Mouse (Mus musculus): ENCODE measurements around the gene Tmem63c.

Tmem63c gene

DNA sequence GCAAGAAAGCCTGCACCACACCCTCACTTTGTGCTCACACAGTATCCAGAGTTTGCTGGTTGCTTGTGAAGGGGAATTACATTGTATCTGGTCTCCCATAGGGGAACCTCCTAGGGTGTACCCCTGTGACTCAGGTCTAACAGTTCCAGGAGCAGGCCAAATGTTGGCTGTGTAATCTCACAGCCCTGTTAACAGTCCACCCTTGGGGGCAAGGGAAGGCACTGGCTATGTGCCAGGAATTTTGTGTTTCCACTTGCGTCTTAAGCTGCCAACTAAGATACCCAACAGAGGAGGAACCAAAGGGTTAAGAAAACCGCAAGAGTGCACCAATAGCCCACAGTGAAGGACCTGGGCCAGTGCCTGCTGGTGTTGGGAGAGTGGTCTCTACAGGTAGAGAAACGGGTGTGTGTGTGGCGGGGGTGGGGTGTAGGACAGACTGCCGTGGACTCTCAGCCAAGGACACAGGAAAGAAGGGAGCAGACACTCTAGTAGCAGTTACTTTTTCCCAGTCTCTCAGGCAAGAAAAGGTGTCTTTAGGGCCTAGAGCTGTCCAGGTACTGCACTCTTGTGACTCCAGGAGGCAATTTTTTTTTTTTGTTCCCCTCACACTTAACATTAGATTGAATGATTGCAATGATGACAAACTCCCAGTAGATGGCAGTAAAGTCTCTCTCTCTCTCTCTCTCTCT is 20.8 kb upstream of the Tmem63c start:
- no peak for DNase-seq (ENCODE audit: extremely low spot score, low spot score)

DNA sequence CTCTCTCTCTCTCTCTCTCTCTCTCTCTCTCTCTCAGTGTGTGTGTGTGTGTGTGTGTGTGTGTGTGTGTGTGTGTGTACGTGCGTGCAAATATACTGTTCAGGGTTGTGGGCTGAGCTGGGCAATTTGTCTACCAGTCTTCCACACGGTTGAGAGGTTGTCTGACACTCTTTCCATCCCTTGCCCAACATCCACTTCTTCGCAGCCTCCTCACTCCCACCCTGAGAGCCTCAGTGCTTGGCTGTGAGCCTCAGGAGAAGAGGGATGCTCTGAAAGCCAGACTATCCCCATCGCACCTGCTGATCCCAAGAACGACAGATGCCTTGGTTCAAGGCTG is 20.3 kb upstream of the Tmem63c start:
- no peak for DNase-seq (ENCODE audit: extremely low spot score, low spot score)

DNA sequence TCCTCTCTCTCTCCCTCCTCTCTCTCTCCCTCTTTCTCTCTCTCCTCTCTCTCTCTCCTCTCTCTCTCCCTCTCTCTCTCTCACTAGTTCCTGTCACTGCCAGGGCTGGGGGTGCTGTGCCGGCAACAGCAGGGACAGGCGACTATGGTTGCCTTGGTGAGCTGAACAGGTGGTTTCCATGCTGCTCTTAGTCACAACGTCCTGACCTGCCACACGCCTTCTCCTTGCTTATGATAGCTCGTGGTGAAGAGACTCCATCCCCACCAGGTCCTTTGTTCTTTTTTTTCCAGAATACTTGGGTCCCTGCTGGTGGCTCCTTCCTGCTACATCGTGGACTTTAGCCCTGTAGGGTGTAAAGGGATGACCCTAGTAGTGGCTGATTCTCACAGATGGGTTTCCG is 18.9 kb upstream of the Tmem63c start:
- no peak for DNase-seq (ENCODE audit: extremely low spot score, low spot score)

DNA sequence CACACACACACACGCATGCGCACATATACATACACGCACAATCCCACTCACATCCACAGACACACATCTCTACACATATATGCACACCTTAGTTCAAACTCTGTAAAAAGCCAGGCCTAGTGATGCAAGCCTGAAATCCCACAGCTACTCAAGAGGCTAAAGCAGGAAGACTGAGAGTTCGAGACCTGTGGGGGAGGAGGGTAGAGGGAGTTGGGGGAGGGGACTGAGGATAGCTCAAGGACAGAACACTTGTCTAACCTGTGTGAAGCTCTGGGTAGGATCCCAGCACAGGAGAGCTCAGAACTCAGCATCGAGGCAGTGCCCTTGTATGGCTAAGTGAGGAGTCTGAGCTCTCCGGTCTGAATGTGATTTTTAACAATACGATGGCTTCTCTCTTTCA is 18.3 kb upstream of the Tmem63c start:
- no peak for DNase-seq (ENCODE audit: extremely low spot score, low spot score)

DNA sequence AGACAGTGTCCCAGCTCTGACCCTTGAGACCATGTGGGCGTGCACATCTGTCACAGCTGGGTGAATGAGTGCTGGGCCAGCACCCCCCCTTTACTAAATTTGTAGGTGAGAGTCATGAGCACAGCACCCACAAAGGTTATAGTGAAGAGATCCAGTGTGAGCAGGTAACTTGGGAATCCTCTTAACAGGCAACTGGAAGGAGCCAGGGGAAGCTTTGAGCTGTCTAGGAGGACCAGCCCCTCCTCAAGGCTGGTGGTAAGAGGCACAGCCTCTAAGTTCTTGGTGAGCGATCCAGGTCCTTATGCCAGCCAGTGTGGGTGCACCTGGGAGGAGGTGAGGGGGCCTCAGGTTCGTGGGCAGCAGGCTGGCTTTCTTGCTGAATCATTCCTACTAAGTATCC is 17.5 kb upstream of the Tmem63c start:
- no peak for DNase-seq (ENCODE audit: extremely low spot score, low spot score)

DNA sequence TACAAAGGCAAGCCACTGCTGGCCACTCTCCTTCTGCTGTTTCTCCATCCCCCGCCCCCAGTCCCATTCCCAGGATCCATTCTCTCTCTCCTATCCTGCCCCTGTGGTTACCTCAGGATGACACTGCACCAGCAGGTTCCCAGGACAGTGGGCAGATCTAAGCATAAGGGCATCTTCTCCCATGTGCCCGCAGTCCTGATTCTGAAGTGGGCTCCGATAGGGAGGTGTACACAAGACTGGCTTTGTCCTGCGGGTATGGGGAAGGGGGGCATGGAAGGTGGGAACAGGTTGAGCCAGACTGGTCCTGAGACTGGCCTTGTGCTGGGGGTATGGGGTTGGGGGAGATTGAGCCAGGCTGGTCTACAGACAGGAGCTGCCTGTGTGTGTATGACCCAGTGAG is 16.5 kb upstream of the Tmem63c start:
- DNase-seq (ENCODE audit: extremely low spot score, low spot score) = no peak

DNA sequence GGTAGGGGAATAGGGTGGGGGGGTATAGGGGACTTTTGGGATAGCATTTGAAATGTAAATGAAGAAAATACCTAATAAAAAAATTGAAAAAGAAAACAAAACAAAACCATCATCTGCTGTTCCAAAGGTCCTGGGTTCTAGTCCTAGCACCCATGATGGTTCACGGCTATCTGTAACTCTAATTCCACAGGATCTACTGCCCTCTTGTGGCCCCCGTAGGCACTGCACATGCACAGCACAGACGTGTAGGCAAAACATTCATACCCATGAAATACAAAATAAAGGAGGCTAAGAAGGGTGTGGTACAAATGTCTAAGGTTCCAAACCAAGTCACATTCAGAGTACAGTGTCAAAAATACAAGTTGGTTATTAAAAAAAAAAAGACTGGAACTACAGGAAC is 4.1 kb upstream of the Tmem63c start:
- no peak for DNase-seq (ENCODE audit: extremely low spot score, low spot score)

DNA sequence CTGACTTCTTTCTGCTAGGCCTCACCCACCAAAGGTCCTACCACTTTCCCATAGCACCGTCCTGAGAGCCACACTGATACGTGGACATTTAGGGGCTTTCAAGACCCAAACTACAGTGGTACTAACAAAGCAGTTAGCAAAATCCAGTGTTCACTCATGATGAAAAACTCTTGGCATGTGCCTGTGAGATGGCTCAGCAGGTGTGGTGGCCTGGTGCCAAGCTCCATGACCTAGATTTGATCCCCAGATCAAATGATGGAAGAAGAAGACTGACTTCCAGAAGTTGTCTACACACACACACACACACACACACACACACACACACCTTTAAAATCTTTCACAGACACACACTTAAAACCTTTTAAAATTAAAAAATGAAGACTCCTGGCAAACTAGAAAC is 2.4 kb upstream of the Tmem63c start:
- DNase-seq (ENCODE audit: extremely low spot score, low spot score) = no peak

DNA sequence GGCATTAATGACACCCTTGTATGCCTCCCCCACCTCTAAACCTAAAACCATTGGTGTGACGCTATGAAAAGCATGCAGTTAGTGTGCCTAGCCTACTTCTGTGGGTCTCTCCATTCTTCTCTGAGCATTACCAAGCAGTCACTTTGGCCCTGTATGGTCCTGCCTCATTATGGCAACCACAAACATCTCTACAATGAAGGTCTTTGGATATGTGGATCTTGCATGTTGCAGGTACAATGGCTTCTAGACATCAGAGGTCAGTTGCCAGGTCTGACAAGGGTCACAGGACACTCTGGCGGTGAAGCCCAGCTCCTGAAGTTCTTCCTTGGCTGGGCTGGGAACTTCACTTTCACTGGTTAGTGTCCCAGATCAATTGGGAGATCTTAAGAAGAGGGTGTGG is 866 bp downstream of the Tmem63c start:
- no peak for DNase-seq (ENCODE audit: extremely low spot score, low spot score)

DNA sequence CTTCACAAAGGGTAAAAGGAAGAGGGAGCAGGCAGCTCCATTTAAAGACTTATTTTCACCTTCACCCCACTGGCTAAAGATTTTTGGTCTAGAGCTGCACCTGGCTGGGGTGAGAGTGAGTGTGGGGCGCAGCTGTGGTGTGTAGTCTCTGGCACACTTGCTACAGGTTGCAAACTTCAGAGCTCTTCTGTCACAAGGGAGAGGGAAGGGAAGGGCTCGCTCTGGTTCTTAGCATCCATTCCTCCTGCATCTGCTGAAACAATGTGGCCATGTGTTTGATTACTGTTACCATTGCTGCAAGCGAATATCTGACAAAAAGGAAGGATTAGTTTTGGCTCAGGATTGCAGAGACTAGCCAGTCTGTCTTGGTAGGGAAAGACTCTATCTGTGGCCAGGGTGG is 2.3 kb downstream of the Tmem63c start:
- no peak for DNase-seq (ENCODE audit: extremely low spot score, low spot score)

DNA sequence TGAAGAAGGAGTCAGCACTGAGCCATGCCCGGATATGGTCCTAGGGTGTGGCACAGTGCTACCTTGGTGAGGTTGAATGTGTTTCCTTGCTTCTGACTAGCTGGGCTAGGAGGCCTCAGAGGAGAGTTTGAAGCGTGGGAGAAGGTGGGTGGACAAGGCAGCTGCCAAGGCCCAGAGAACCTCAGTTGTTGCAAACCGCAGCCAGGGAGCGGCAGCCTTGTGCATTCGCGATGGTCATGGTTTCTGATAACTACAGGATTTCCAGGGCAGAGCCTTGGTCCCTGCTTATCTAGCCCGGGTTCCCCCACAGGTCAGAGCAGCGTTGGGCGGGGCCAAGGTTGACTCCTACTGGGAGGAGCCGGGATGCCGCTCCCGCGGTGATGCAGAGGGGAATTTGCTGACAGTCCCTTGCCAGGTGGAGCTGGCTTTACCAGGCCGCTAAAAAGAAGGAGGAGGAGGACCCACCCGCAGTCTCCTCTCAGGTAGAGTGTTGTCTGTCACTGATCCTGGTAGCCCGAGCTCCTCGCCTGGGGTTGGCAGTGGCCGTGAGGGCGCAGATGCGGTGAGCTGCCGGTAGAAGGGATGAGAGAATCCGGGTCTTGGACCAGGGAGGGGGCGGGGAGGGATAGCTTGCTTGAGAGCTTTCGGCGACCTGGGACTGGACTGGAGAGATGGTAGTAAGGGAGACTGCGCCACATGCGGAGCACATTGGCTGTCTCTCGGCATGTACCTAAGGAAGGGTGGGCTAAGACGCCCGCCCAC is 5.2 kb downstream of the Tmem63c start:
- peak; percentile 31 for DNase-seq (ENCODE audit: extremely low spot score, low spot score)

DNA sequence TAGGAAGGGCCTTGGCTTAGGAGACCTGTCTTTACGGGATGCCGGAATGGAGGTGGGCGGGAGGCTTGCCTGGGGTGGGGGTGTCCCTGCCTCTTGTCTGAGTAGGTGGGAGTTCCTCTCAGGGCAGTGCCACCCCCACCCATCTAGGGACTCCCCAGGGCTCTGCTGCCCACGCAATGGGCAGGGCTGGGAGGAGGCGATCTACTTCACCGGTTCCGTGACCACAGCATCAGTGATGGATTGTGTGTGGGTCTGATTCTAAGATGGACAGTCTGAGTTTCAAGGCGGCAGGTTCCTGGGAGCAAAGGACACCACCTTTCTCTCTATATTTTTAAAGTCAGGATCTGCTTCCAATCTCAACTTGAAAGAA is 5.7 kb downstream of the Tmem63c start:
- no peak for DNase-seq (ENCODE audit: extremely low spot score, low spot score)

DNA sequence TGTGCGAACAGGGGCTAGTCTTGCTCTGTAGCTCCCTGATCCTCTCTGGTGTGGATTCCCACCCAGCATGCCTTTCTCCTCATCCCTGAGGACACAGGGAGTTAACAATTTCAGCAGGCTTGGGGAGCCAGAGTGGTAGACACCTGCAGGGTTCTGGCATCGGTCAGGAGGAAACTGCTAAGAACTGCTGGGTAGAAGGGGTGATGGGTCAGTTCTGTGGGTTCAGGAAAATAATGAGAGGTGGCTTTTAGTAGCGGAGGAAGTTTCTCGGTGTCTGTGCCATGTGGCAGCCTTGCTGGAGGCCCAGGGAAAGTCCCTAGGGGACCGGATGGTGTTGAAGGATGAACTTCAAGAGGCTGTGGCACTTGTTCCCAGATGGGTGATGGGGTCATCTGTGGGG is 6.3 kb downstream of the Tmem63c start:
- DNase-seq (ENCODE audit: extremely low spot score, low spot score) = no peak

DNA sequence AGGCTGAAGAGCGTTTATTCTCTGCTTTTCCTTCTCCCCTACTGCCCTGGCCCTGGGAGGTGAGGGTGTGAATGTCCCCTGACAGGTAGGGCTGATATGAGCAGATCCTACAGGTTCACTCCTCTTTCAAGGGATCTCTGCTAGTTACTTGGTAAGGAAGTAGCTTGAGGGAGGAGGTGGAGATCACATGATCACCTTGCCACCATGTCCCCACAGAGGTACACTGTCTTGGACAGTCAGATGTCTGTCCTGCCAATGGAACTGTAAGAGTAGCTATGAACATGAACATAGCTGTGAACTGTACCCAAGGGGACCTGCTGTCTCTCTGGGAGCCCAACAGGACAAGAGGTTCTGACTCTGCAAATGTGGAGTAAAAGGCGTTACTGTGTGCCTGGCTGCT is 6.9 kb downstream of the Tmem63c start:
- no peak for DNase-seq (ENCODE audit: extremely low spot score, low spot score)

DNA sequence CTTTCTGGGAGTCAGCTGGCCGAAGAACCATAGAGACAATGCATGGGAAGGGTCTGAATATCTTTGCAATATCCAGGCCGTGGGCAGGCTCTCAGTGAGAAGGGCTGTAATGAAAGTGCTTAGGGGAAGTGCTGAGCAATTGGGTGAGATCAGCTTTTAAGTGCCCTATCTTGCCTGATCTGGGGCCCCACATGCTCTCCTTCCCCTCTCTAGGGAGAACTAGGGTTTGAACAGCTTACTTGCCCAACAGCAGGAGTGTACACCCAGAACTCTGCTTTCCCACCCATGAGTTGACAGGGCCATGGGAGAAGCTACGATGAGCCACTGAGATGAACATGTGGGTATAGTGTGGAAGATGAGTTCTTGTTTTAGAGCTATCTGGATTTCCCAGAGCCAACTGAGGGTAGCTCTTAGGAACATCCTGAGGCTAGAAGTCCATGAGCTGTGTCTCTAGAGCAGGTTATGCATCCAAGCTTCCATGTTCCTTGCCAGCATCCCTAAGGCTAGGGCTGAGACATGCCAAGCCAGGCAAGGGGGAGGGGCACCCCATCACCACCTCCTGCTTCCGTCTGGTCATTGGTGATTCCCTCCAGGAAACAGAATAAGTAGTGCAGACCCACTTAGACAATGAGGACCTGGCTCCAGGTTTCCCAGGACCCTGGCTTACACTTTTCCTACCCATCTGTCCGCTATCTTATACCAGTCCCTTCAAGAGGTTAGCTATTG is 8.3 kb downstream of the Tmem63c start:
- no peak for DNase-seq (ENCODE audit: extremely low spot score, low spot score)

DNA sequence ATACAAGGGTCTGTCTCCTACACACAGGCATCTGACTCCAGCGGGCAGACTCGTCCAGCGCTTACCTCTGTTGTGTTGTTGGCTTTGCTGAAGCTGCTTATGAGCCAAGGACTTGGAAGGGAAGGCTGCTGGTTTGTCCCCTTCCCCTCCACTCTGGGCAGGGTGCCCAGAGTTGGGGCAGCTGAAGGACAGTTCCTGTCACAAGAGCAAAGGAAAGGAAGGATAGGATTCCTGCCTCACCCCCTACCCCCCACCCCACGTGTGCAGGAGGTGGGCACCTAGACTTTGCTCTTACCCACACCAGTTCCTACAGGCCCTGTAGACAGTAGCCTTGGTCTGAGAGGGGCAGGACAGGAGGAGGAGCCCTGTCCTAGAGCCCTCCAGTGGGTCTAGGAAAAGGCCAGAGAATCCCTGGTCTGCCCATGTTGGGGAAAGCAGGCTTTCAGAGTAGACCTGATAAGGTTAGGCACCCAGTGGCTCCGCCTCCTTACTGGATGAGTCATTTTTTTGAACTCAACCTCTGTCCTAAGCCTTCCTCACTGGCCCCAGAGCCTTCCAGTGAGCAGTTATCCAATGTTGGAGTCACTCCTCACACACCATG is 10.1 kb downstream of the Tmem63c start:
- DNase-seq (ENCODE audit: extremely low spot score, low spot score) = no peak

DNA sequence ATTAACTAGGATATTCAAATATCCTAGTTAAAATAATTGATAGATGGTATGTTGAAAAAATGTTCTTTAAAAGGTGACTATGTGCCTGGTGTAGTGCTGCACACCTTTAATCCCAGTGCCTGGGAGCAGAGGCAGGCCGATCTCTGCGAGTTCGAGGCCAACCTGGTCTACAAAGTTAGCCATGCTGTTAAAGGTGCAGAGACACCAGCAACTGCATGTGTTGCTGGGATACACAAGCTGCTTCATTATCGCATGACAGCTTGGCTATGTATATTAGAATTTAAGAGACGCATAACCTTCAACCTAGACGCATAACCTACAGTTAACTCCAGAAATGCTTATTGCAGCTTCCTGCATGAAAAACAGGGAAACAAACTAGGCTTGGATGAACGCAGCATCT is 15.5 kb downstream of the Tmem63c start:
- DNase-seq (ENCODE audit: extremely low spot score, low spot score) = no peak

DNA sequence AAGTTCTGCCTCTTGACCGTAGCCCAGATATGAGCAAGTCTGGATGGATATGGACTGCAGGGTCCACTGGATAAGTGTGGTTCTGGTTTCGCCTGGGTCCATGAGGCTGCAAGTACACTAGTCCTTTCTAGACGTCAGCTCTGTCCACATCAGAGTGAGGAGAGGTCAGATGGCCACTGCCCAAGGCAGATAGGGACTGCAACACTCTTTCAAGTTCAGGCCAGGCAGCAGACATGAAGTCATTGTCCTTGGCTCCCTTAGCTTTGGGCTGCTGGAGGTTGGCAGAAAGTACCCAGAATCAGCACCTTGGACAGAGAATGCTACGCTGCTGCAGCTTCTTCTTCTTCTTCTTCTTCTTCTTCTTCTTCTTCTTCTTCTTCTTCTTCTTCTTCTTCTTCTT is 19.0 kb downstream of the Tmem63c start:
- DNase-seq (ENCODE audit: extremely low spot score, low spot score) = no peak

DNA sequence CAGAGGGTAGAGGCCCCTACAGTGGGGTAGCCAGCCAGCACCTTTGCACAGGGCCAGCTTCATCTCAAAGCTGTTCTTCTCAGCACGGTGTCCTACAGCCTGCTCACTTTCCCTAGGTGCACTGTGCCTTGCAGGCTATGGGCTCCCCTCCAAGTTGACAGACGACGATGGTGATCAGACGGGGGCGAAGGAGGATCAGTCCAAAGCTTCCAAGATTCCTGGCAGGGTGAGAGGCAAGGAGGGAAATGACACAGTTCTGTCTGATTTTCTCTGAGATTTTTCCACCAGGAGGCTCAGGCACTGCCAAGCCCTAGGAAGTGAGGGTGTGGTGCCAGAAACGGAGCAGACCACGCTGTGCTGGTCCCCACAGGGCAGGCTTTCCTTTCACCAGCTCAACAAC is 19.7 kb downstream of the Tmem63c start:
- no peak for DNase-seq (ENCODE audit: extremely low spot score, low spot score)

DNA sequence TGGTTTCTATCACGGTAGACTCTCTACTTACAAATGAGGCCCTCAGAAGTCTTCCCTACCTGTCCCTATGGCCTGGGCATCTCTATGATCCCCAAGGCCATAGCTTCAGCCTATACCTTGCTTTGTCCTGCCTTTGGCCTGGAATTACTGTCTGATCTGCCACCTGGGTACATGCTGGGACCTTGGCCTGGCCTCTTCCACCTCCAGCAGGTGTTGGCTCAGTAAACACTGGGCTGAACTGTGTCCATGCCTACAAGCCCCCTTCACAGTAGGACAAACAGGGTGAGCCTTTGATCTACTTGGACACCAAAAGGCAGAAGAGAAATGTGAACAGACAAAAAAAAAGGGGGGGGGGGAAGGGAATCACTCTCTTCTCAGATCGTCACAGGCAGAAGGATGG is 21.3 kb downstream of the Tmem63c start:
- no peak for DNase-seq (ENCODE audit: extremely low spot score, low spot score)

DNA sequence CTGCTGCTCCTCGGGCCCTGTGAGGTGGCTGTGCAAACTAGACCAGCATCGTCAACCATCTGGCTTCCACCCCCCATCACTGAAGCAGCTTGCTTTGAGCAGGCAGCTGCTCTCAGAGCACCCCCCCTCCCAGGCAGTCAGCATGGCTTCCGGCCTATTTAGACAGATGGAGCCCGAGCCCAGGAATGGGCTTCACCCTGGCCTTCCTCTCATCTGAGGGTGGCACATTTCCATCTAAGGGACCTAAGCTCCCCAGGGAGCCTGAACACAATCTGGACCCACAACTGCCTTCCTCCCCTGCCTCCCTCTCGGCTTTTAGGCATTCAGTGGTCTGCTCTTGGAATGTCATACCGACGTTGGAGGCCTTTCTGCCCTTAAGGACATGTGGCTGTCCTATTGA is 22.1 kb downstream of the Tmem63c start:
- no peak for DNase-seq (ENCODE audit: extremely low spot score, low spot score)

DNA sequence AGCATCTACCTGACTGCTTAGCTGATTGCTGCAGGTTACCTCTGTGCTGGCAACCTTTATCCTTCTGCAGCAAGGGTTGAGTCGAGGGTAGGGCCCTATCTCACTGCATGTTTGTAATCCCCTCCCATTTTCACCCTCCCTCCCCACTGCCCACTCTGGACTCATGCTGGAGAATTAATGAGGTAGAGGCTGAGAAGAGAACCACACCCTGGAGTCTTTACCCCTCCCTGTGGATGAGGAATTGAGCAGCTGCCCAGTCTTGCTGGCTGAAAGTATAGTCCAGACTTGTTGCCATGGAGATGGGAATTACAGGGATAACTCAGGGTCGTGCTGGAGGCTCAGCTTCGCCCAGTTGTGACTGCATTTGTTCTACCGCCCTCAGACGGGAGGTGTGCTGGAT is 23.6 kb downstream of the Tmem63c start:
- no peak for DNase-seq (ENCODE audit: extremely low spot score, low spot score)

All from neural tube, embryonic 10.5 days (tissue).